Mouse (Mus musculus) ovary, adult 10 weeks (tissue): ENCODE results near the gene Lyzl4. TPM values are rescaled to one million over a fixed set of nuclear protein-coding genes. Genes with fewer than 3 reads are reported as not detected.

ENCODE experiments used
- polyA plus RNA-seq: library from polyadenylated mRNA; stranded (reverse); fragments of 350-450 nt; fragmentation: Illumina TruSeq; extraction: RNeasy Lipid Tissue Mini Kit (QIAGEN cat#74804); gene quantifications from one replicate; pipeline ENCODE4 v1.2.3, GENCODE M21; 2014

The Lyzl4 gene
- not detected for polyA plus RNA-seq

DNA sequence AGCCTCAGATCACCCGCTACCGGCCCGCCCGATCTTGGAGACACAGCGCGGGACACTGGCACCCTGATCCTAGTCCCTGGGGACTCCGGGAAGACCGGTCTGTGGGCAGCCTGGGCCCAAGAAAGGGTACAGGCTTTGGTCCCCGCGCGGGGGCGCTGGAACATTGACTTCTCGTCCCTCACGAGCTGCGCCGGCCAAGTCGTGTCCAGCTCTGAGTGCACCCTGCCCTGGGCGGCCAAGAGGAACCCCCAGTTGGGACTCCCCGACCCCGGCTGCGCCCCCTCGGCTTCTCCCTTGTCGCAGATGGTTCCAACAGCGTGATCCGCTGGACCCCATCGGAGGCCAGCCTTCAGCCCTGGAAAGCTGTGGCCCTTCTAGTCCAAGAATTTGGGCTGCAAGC is at the start of gene Lyzl4:
Gene Lyzl4 (minus strand): TSS at position 96 of the 400 bp plus-strand sequence.

DNA sequence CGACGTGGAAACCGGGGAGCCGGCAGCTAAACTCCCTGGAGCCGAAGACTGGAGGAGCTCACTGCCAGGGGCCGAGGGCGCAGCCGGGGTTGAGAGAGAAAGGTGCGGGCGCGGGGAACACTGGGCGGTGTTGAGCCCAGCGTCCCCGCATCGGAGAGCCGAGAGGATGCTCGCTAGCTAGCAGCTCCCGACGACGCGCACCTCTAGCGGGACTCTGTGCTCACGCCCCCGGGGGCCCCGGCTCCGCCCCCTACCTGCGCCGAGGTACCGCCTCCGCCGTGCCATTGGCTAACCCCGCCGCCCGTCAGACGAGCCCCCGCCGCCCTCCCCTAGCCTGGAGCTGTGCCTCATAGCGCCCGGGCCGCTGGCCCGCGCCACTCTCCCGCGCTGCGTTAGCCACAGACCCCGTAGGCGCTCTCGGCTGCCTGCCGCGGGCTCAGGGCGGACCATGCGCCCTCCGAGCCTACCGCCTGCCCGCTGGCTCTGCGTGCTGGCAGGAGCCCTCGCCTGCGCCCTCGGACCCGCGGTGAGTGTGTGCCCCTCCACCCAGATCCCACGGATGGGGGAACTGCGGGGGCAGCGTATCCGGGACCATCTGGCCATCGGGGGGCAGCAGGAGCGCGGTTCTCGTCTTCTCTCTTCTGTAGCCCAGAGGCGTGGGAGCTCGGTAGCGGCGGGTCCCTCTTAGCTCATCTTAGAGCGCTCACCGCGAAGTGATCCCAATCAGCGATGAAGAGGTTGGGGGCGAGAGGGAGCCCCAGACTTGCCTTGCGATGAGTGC is 695 bp upstream of the Lyzl4 start, which contains the start of gene Vipr1:
Gene Vipr1 (plus strand): TSS at position 316 of the 781 bp plus-strand sequence.

Other genes with a start within 250 kb of the Lyzl4 start
- not detected for gene Cck, start 146.4 kb downstream of the Lyzl4 start, polyA plus RNA-seq
- 0.20 TPM for gene Vipr1, start 620 bp upstream of the Lyzl4 start, polyA plus RNA-seq
- gene Sec22c, start 63.4 kb upstream of the Lyzl4 start, polyA plus RNA-seq: 10.4 TPM
- 18.5 TPM for gene Ss18l2, start 68.2 kb upstream of the Lyzl4 start, polyA plus RNA-seq
- gene Nktr, start 77.1 kb upstream of the Lyzl4 start, polyA plus RNA-seq: 128 TPM
- gene Zfp651, start 117.2 kb upstream of the Lyzl4 start, polyA plus RNA-seq: 0.60 TPM
- gene Klhl40, start 135.5 kb upstream of the Lyzl4 start, polyA plus RNA-seq: not detected
- not detected for gene Hhatl, start 150.4 kb upstream of the Lyzl4 start, polyA plus RNA-seq
- gene Ccdc13, start 197.4 kb upstream of the Lyzl4 start, polyA plus RNA-seq: not detected
- gene Higd1a, start 216.3 kb upstream of the Lyzl4 start, polyA plus RNA-seq: 21.6 TPM